Mouse (Mus musculus) embryonic facial prominence, embryonic 15.5 days (tissue): ENCODE data around the gene Gm10153. TPM values are rescaled to one million over a fixed set of nuclear protein-coding genes. Genes with fewer than 3 reads are reported as not detected.
"Not testable (repeated sequence)": the region's sequence is repeated elsewhere in the genome, so short reads cannot be mapped to it uniquely, and the experiment has no call there.

ENCODE experiments used
- ATAC-seq: fragments of 200-750 bp; cut with Nextera tagmentation; 2 replicates; pipeline ENCODE4 v1.8.0; 2017; ENCODE audit warnings: low read depth, moderate TSS enrichment; ENCODE audit not compliant: insufficient number of reproducible peaks, low FRiP score, low TSS enrichment
- H3K27ac ChIP-seq: fragments of 300-500 bp; sonication (generic); replicated peaks from 2 replicates; pipeline ENCODE4 v1.5.1; 2015; ENCODE audit warnings: mild to moderate bottlenecking, inconsistent platforms
- H3K27me3 ChIP-seq: fragments of 300-500 bp; sonication (generic); 2 replicates; pipeline ENCODE4 v1.6.1; 2015; ENCODE audit warnings: inconsistent platforms
- H3K36me3 ChIP-seq: fragments of 300-500 bp; sonication (generic); 2 replicates; pipeline ENCODE4 v1.6.1; 2015; ENCODE audit warnings: mild to moderate bottlenecking, inconsistent platforms
- H3K4me1 ChIP-seq: fragments of 300-500 bp; sonication (generic); 2 replicates; pipeline ENCODE4 v1.6.1; 2015; ENCODE audit warnings: inconsistent platforms
- H3K4me2 ChIP-seq: fragments of 300-500 bp; sonication (generic); replicated peaks from 2 replicates; pipeline ENCODE4 v1.6.1; 2015; ENCODE audit warnings: mild to moderate bottlenecking, inconsistent platforms
- H3K4me3 ChIP-seq: fragments of 300-500 bp; sonication (generic); replicated peaks from 2 replicates; pipeline ENCODE4 v1.5.1; 2015; ENCODE audit warnings: mild to moderate bottlenecking, inconsistent platforms
- H3K9ac ChIP-seq: fragments of 300-500 bp; sonication (generic); 2 replicates; pipeline ENCODE4 v1.6.1; 2015; ENCODE audit warnings: inconsistent platforms
- H3K9me3 ChIP-seq: fragments of 300-500 bp; sonication (generic); replicated peaks from 2 replicates; pipeline ENCODE4 v1.6.1; 2016; ENCODE audit warnings: inconsistent platforms
- WGBS: fragments of 180-500 bp; shearing (Covaris S2); methylation state at CpG from one replicate; pipeline ENCODE4 v1.1.7; 2015; 5-methylcytosine and 5-hydroxymethylcytosine counted together
- polyA plus RNA-seq: library from polyadenylated mRNA; unstranded; fragments of >200 nt; fragmentation: Nextera tagmentation; extraction: Ambion mirVana; gene quantifications from 2 replicates; pipeline ENCODE4 v1.2.1, GENCODE M21; 2015

Gm10153 gene
- 0.47 and 0.57 TPM in 2 replicates for polyA plus RNA-seq

GRCm38 (mm10) chr7:142190289-142190688, at the start of gene Gm10153:
Gene Gm10153 (minus strand): TSS chr7:142190389.
- no peak within 1 kb of the TSS for H3K9ac ChIP-seq
- no peak within 1 kb of the TSS for H3K4me2 ChIP-seq
- H3K4me1 ChIP-seq = no peaks in the 10 kb centered on the region
- no peak for ATAC-seq
- H3K9me3 ChIP-seq = no peaks in the 10 kb centered on the region
- WGBS = 46% methylated on average over 2 of the region's 2 CpGs
- H3K36me3 ChIP-seq = no peaks in the 10 kb centered on the region
- H3K27me3 ChIP-seq = peaks cover 2% of the 10 kb centered on the region
- no peak within 1 kb of the TSS for H3K27ac ChIP-seq
- no peak within 1 kb of the TSS for H3K4me3 ChIP-seq

GRCm38 (mm10) chr7:142231540-142231939, 41.4 kb upstream of the Gm10153 start:
- WGBS = 25% methylated on average over 1 of the region's 1 CpGs
- no peak overlapping the region for H3K27ac ChIP-seq
- H3K36me3 ChIP-seq = no peaks in the 10 kb centered on the region
- H3K27me3 ChIP-seq = no peaks in the 10 kb centered on the region
- H3K4me1 ChIP-seq = no peaks in the 10 kb centered on the region
- no peak for ATAC-seq
- no peak overlapping the region for H3K9ac ChIP-seq
- H3K9me3 ChIP-seq = no peaks in the 10 kb centered on the region
- H3K4me2 ChIP-seq = no peak overlapping the region
- H3K4me3 ChIP-seq = no peak overlapping the region

- H3K9me3 ChIP-seq, H3K9ac ChIP-seq, H3K27me3 ChIP-seq, H3K27ac ChIP-seq, H3K4me2 ChIP-seq, ATAC-seq, H3K36me3 ChIP-seq, H3K4me1 ChIP-seq, H3K4me3 ChIP-seq: not testable (repeated sequence)
- WGBS = 37% methylated on average over 3 of the region's 3 CpGs
Measured at GRCm38 (mm10) chr7:142229871-142230270, 39.7 kb upstream of the Gm10153 start, which contains the start of gene Krtap5-5. Gene Krtap5-5 (minus strand): TSS chr7:142229971.

GRCm38 (mm10) chr7:142224518-142224917, 34.3 kb upstream of the Gm10153 start:
- Histone ChIP-seq H3K9me3 (no peaks in the 10 kb centered on the region), H3K9ac (no peak overlapping the region), H3K4me1 (peaks cover 10% of the 10 kb centered on the region; the same call in 1 of the 2 replicates), H3K27me3 (no peaks in the 10 kb centered on the region), H3K36me3 (no peaks in the 10 kb centered on the region), H3K4me3 (no peak overlapping the region), H3K4me2 (no peak overlapping the region), H3K27ac (no peak overlapping the region)
- 24% methylated on average over 2 of the region's 2 CpGs for WGBS
- ATAC-seq = no peak

- not testable (repeated sequence) for H3K4me2 ChIP-seq, H3K4me3 ChIP-seq, H3K27ac ChIP-seq, H3K9me3 ChIP-seq, H3K9ac ChIP-seq, H3K36me3 ChIP-seq, H3K27me3 ChIP-seq, ATAC-seq, H3K4me1 ChIP-seq
- 60% methylated on average over 1 of the region's 1 CpGs for WGBS
Measured at GRCm38 (mm10) chr7:142212136-142212535, 21.9 kb upstream of the Gm10153 start.

GRCm38 (mm10) chr7:142211559-142211958, 21.4 kb upstream of the Gm10153 start, which contains the start of gene Gm7579:
Gene Gm7579 (plus strand): TSS chr7:142211859.
- H3K9ac ChIP-seq = no peak within 1 kb of the TSS
- H3K27me3 ChIP-seq = no peaks in the 10 kb centered on the region
- H3K4me2 ChIP-seq = no peak within 1 kb of the TSS
- H3K4me1 ChIP-seq = no peaks in the 10 kb centered on the region
- no peaks in the 10 kb centered on the region for H3K36me3 ChIP-seq
- ATAC-seq = no peak
- WGBS = 65% methylated on average over 1 of the region's 1 CpGs
- no peak within 1 kb of the TSS for H3K4me3 ChIP-seq
- no peaks in the 10 kb centered on the region for H3K9me3 ChIP-seq
- no peak within 1 kb of the TSS for H3K27ac ChIP-seq

- not testable (repeated sequence) for H3K4me2 ChIP-seq, H3K27me3 ChIP-seq, H3K4me1 ChIP-seq, H3K27ac ChIP-seq, H3K36me3 ChIP-seq, H3K4me3 ChIP-seq, ATAC-seq, H3K9ac ChIP-seq, H3K9me3 ChIP-seq
- 74% methylated on average over 5 of the region's 5 CpGs for WGBS
Measured at GRCm38 (mm10) chr7:142206891-142207290, 16.7 kb upstream of the Gm10153 start.

GRCm38 (mm10) chr7:142205488-142205887, 15.3 kb upstream of the Gm10153 start:
- H3K4me3 ChIP-seq = no peak overlapping the region
- H3K9ac ChIP-seq = no peak overlapping the region
- H3K27ac ChIP-seq = no peak overlapping the region
- no peak overlapping the region for H3K4me2 ChIP-seq
- no peaks in the 10 kb centered on the region for H3K36me3 ChIP-seq
- H3K9me3 ChIP-seq = no peaks in the 10 kb centered on the region
- ATAC-seq = no peak
- H3K4me1 ChIP-seq = no peaks in the 10 kb centered on the region
- H3K27me3 ChIP-seq = no peaks in the 10 kb centered on the region

- Histone ChIP-seq H3K27ac (no peak within 1 kb of the TSS), H3K9ac (no peak within 1 kb of the TSS), H3K36me3 (no peaks in the 10 kb centered on the region), H3K4me3 (no peak within 1 kb of the TSS), H3K9me3 (no peaks in the 10 kb centered on the region), H3K4me1 (no peaks in the 10 kb centered on the region), H3K4me2 (no peak within 1 kb of the TSS), H3K27me3 (no peaks in the 10 kb centered on the region)
- 56% methylated on average over 1 of the region's 1 CpGs for WGBS
- no peak for ATAC-seq
Measured at GRCm38 (mm10) chr7:142201064-142201463, 10.9 kb upstream of the Gm10153 start, which contains the start of gene Krtap5-3. Gene Krtap5-3 (plus strand): TSS chr7:142201364.

GRCm38 (mm10) chr7:142198748-142199147, 8.6 kb upstream of the Gm10153 start:
- no peaks in the 10 kb centered on the region for H3K4me1 ChIP-seq
- no peak overlapping the region for H3K4me3 ChIP-seq
- H3K9ac ChIP-seq = no peak overlapping the region
- no peaks in the 10 kb centered on the region for H3K9me3 ChIP-seq
- no peaks in the 10 kb centered on the region for H3K27me3 ChIP-seq
- no peak for ATAC-seq
- H3K36me3 ChIP-seq = no peaks in the 10 kb centered on the region
- H3K27ac ChIP-seq = no peak overlapping the region
- 78% methylated on average over 2 of the region's 2 CpGs for WGBS
- H3K4me2 ChIP-seq = no peak overlapping the region

GRCm38 (mm10) chr7:142188156-142188555, 2.0 kb downstream of the Gm10153 start:
- H3K9ac ChIP-seq = no peak overlapping the region
- H3K27ac ChIP-seq = no peak overlapping the region
- WGBS = 64% methylated on average over 2 of the region's 2 CpGs
- no peaks in the 10 kb centered on the region for H3K4me1 ChIP-seq
- peaks cover 2% of the 10 kb centered on the region for H3K27me3 ChIP-seq
- no peaks in the 10 kb centered on the region for H3K9me3 ChIP-seq
- H3K4me2 ChIP-seq = no peak overlapping the region
- H3K4me3 ChIP-seq = no peak overlapping the region
- no peaks in the 10 kb centered on the region for H3K36me3 ChIP-seq
- no peak for ATAC-seq

- H3K9ac ChIP-seq = no peak overlapping the region
- no peak for ATAC-seq
- 57% methylated on average over 1 of the region's 1 CpGs for WGBS
- no peak overlapping the region for H3K27ac ChIP-seq
- H3K4me2 ChIP-seq = no peak overlapping the region
- H3K27me3 ChIP-seq = no peaks in the 10 kb centered on the region
- H3K4me1 ChIP-seq = no peaks in the 10 kb centered on the region
- no peaks in the 10 kb centered on the region for H3K9me3 ChIP-seq
- H3K36me3 ChIP-seq = no peaks in the 10 kb centered on the region
- no peak overlapping the region for H3K4me3 ChIP-seq
Measured at GRCm38 (mm10) chr7:142181021-142181420, 9.2 kb downstream of the Gm10153 start.
